Mouse (Mus musculus): ENCODE results near the gene Epb41.

DNA sequence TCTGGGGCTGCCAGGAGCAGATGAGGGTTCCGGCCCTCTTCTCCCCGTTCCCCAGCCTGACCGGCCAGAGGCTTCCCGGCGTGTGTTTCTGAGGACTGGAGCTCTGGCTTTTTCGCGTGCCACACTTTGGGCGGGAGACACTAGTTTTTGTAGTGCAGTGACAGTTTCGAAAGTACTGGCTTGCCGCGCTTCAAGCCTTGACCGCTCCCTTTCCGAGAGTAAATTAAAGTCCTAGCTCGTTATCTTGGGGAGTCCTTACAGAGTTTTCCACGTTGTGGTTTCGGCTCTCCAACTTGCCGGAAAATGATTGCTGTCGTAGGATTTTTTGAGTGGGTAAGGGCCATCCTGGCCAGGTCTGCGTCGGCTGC, 201.0 kb downstream of the Epb41 start:
- peak; percentile 25; the same call in 1 of the 2 replicates for TF ChIP-seq POLR2A (IDR thresholded peaks at IDR 0.05; ENCODE audit: low read depth, low read length)
- TF ChIP-seq CTCF (IDR thresholded peaks at IDR 0.05; ENCODE audit: extremely low read depth, insufficient read length, insufficient replicate concordance, low read depth, low read length): no peak
